Mouse (Mus musculus): Measurements from ENCODE around the gene Zfp747. TPM values are rescaled to one million over a fixed set of nuclear protein-coding genes. Genes with fewer than 3 reads are reported as not detected.
"Not testable (repeated sequence)": the region's sequence is repeated elsewhere in the genome, so short reads cannot be mapped to it uniquely, and the experiment has no call there.

Zfp747 gene
- 4.6 and 5.1 TPM in 2 replicates for polyA plus RNA-seq (2012; rRNA removed)

- DNase-seq (ENCODE audit: extremely low spot score in 1 of 2, low spot score in 1 of 2): peak; percentile 90 to 97
These were observed at the start of gene Zfp747 for GRCm38 (mm10) chr7:127375271-127376245. Zfp747 (minus strand) TSS chr7:127376050.

- no peak for DNase-seq (ENCODE audit: extremely low spot score in 1 of 2, low spot score in 1 of 2)
These were observed 49.4 kb upstream of the Zfp747 start for GRCm38 (mm10) chr7:127425291-127425690.

GRCm38 (mm10) chr7:127422247-127422646 is 46.4 kb upstream of the Zfp747 start:
- DNase-seq (ENCODE audit: extremely low spot score in 1 of 2, low spot score in 1 of 2): peak; percentile 16 to 68

- peak; percentile 65 to 94 for DNase-seq (ENCODE audit: extremely low spot score in 1 of 2, low spot score in 1 of 2)
These were observed 45.7 kb upstream of the Zfp747 start, which contains the start of gene Zfp688 for GRCm38 (mm10) chr7:127421388-127422191. Zfp688 (minus strand) TSS chr7:127422068.

GRCm38 (mm10) chr7:127411418-127411817 is 35.6 kb upstream of the Zfp747 start:
- no peak for DNase-seq (ENCODE audit: extremely low spot score in 1 of 2, low spot score in 1 of 2)

- DNase-seq (ENCODE audit: extremely low spot score in 1 of 2, low spot score in 1 of 2): peak; percentile 67 to 92
These were observed 30.4 kb upstream of the Zfp747 start, which contains the start of gene Zfp764 for GRCm38 (mm10) chr7:127406002-127406987. Zfp764 (minus strand) TSS chr7:127406822.

- DNase-seq (ENCODE audit: extremely low spot score in 1 of 2, low spot score in 1 of 2): not testable (repeated sequence)
These were observed 28.3 kb upstream of the Zfp747 start for GRCm38 (mm10) chr7:127404101-127404500.

- no peak for DNase-seq (ENCODE audit: extremely low spot score in 1 of 2, low spot score in 1 of 2)
These were observed 27.1 kb upstream of the Zfp747 start for GRCm38 (mm10) chr7:127402980-127403379.

GRCm38 (mm10) chr7:127400355-127400754 is 24.5 kb upstream of the Zfp747 start:
- no peak for DNase-seq (ENCODE audit: extremely low spot score in 1 of 2, low spot score in 1 of 2)

GRCm38 (mm10) chr7:127393944-127394333 is 18.1 kb upstream of the Zfp747 start:
- no peak for DNase-seq (ENCODE audit: extremely low spot score in 1 of 2, low spot score in 1 of 2)

GRCm38 (mm10) chr7:127393157-127393943 is 17.5 kb upstream of the Zfp747 start, which contains the start of gene E430018J23Rik:
E430018J23Rik (minus strand) TSS chr7:127393629.
- DNase-seq (ENCODE audit: extremely low spot score in 1 of 2, low spot score in 1 of 2): peak; percentile 97 to 99

- no peak for DNase-seq (ENCODE audit: extremely low spot score in 1 of 2, low spot score in 1 of 2)
These were observed 16.5 kb upstream of the Zfp747 start for GRCm38 (mm10) chr7:127392251-127392824.

GRCm38 (mm10) chr7:127391538-127391937 is 15.7 kb upstream of the Zfp747 start:
- DNase-seq (ENCODE audit: extremely low spot score in 1 of 2, low spot score in 1 of 2): no peak

- DNase-seq (ENCODE audit: extremely low spot score in 1 of 2, low spot score in 1 of 2): no peak
These were observed 14.5 kb upstream of the Zfp747 start for GRCm38 (mm10) chr7:127390306-127390705.

GRCm38 (mm10) chr7:127388201-127388600 is 12.4 kb upstream of the Zfp747 start:
- not testable (repeated sequence) for DNase-seq (ENCODE audit: extremely low spot score in 1 of 2, low spot score in 1 of 2)

- peak; percentile 89 to 97 for DNase-seq (ENCODE audit: extremely low spot score in 1 of 2, low spot score in 1 of 2)
These were observed 11.0 kb upstream of the Zfp747 start, which contains the start of gene 9130019O22Rik for GRCm38 (mm10) chr7:127386641-127387392. 9130019O22Rik (minus strand) TSS chr7:127387166.

- DNase-seq (ENCODE audit: extremely low spot score in 1 of 2, low spot score in 1 of 2): not testable (repeated sequence)
These were observed 9.7 kb upstream of the Zfp747 start for GRCm38 (mm10) chr7:127385560-127385959.
